Mouse (Mus musculus): Measurements from ENCODE around the gene Hcar1. TPM values are rescaled to one million over a fixed set of nuclear protein-coding genes. Genes with fewer than 3 reads are reported as not detected.

The Hcar1 gene
- polyA plus RNA-seq, 1 experiment from 2014 or later, result 1.2 TPM

- Histone ChIP-seq H3K36me3 (ENCODE audit: control insufficient read depth, insufficient read depth, low read length) (no peaks in the 10 kb centered on the region), H3K27ac (ENCODE audit: low read length) (no peak overlapping the region), H3K9me3 (ENCODE audit: control insufficient read depth, low read length) (no peaks in the 10 kb centered on the region), H3K4me2 (ENCODE audit: low read depth, low read length) (no peak overlapping the region), H3K27me3 (ENCODE audit: control insufficient read depth, insufficient read depth, low read depth, low read length) (no peaks in the 10 kb centered on the region), H3K4me3 (ENCODE audit: low read length) (no peak overlapping the region), H3K4me1 (replicated peaks; ENCODE audit: control insufficient read depth, insufficient read depth, low read length) (no peaks in the 10 kb centered on the region), H3K9ac (ENCODE audit: low read length) (no peak overlapping the region)
- no peak for ATAC-seq (ENCODE audit: low read depth)
- 74% methylated on average over 13 of the region's 13 CpGs for WGBS
Observed at GRCm38 (mm10) chr5:123897352-123897751, 17.5 kb upstream of the Hcar1 start.

- Histone ChIP-seq H3K4me1 (replicated peaks; ENCODE audit: control insufficient read depth, insufficient read depth, low read length) (no peaks in the 10 kb centered on the region), H3K27me3 (ENCODE audit: control insufficient read depth, insufficient read depth, low read depth, low read length) (no peaks in the 10 kb centered on the region), H3K9me3 (ENCODE audit: control insufficient read depth, low read length) (no peaks in the 10 kb centered on the region), H3K4me2 (ENCODE audit: low read depth, low read length) (no peak overlapping the region), H3K9ac (ENCODE audit: low read length) (no peak overlapping the region), H3K4me3 (ENCODE audit: low read length) (no peak overlapping the region), H3K27ac (ENCODE audit: low read length) (no peak overlapping the region), H3K36me3 (ENCODE audit: control insufficient read depth, insufficient read depth, low read length) (no peaks in the 10 kb centered on the region)
- ATAC-seq (ENCODE audit: low read depth), result no peak
- 67% methylated on average over 11 of the region's 11 CpGs for WGBS
Observed at GRCm38 (mm10) chr5:123896395-123896794, 16.6 kb upstream of the Hcar1 start.

GRCm38 (mm10) chr5:123893520-123893919 is 13.7 kb upstream of the Hcar1 start:
- Histone ChIP-seq H3K4me3 (ENCODE audit: low read length) (no peak overlapping the region), H3K9me3 (ENCODE audit: control insufficient read depth, low read length) (no peaks in the 10 kb centered on the region), H3K4me1 (replicated peaks; ENCODE audit: control insufficient read depth, insufficient read depth, low read length) (no peaks in the 10 kb centered on the region), H3K27ac (ENCODE audit: low read length) (no peak overlapping the region), H3K4me2 (ENCODE audit: low read depth, low read length) (no peak overlapping the region), H3K27me3 (ENCODE audit: control insufficient read depth, insufficient read depth, low read depth, low read length) (no peaks in the 10 kb centered on the region), H3K36me3 (ENCODE audit: control insufficient read depth, insufficient read depth, low read length) (no peaks in the 10 kb centered on the region), H3K9ac (ENCODE audit: low read length) (no peak overlapping the region)
- ATAC-seq (ENCODE audit: low read depth), result no peak
- 77% methylated on average over 5 of the region's 5 CpGs for WGBS

GRCm38 (mm10) chr5:123891669-123892068 is 11.8 kb upstream of the Hcar1 start:
- H3K27me3 ChIP-seq (ENCODE audit: control insufficient read depth, insufficient read depth, low read depth, low read length), result no peaks in the 10 kb centered on the region
- no peak overlapping the region for H3K9ac ChIP-seq (ENCODE audit: low read length)
- no peaks in the 10 kb centered on the region for H3K4me1 ChIP-seq (replicated peaks; ENCODE audit: control insufficient read depth, insufficient read depth, low read length)
- 35% methylated on average over 6 of the region's 6 CpGs for WGBS
- no peak overlapping the region for H3K27ac ChIP-seq (ENCODE audit: low read length)
- no peak overlapping the region for H3K4me3 ChIP-seq (ENCODE audit: low read length)
- no peak; the same call in 1 of the 2 replicates for ATAC-seq (ENCODE audit: low read depth)
- H3K9me3 ChIP-seq (ENCODE audit: control insufficient read depth, low read length), result no peaks in the 10 kb centered on the region
- no peak overlapping the region for H3K4me2 ChIP-seq (ENCODE audit: low read depth, low read length)
- no peaks in the 10 kb centered on the region for H3K36me3 ChIP-seq (ENCODE audit: control insufficient read depth, insufficient read depth, low read length)

GRCm38 (mm10) chr5:123890987-123891386 is 11.2 kb upstream of the Hcar1 start:
- no peak for ATAC-seq (ENCODE audit: low read depth)
- no peak overlapping the region for H3K27ac ChIP-seq (ENCODE audit: low read length)
- WGBS, result 72% methylated on average over 5 of the region's 5 CpGs
- no peak overlapping the region for H3K9ac ChIP-seq (ENCODE audit: low read length)
- H3K36me3 ChIP-seq (ENCODE audit: control insufficient read depth, insufficient read depth, low read length), result no peaks in the 10 kb centered on the region
- no peaks in the 10 kb centered on the region for H3K4me1 ChIP-seq (replicated peaks; ENCODE audit: control insufficient read depth, insufficient read depth, low read length)
- no peak overlapping the region for H3K4me3 ChIP-seq (ENCODE audit: low read length)
- no peak overlapping the region for H3K4me2 ChIP-seq (ENCODE audit: low read depth, low read length)
- no peaks in the 10 kb centered on the region for H3K9me3 ChIP-seq (ENCODE audit: control insufficient read depth, low read length)
- no peaks in the 10 kb centered on the region for H3K27me3 ChIP-seq (ENCODE audit: control insufficient read depth, insufficient read depth, low read depth, low read length)

GRCm38 (mm10) chr5:123890312-123890711 is 10.5 kb upstream of the Hcar1 start:
- Histone ChIP-seq H3K4me3 (ENCODE audit: low read length) (no peak overlapping the region), H3K4me2 (ENCODE audit: low read depth, low read length) (no peak overlapping the region), H3K36me3 (ENCODE audit: control insufficient read depth, insufficient read depth, low read length) (no peaks in the 10 kb centered on the region), H3K27me3 (ENCODE audit: control insufficient read depth, insufficient read depth, low read depth, low read length) (no peaks in the 10 kb centered on the region), H3K27ac (ENCODE audit: low read length) (no peak overlapping the region), H3K9me3 (ENCODE audit: control insufficient read depth, low read length) (no peaks in the 10 kb centered on the region), H3K9ac (ENCODE audit: low read length) (no peak overlapping the region), H3K4me1 (replicated peaks; ENCODE audit: control insufficient read depth, insufficient read depth, low read length) (no peaks in the 10 kb centered on the region)
- no peak for ATAC-seq (ENCODE audit: low read depth)
- WGBS, result 66% methylated on average over 2 of the region's 2 CpGs

- Histone ChIP-seq H3K9ac (ENCODE audit: low read length) (no peak overlapping the region), H3K27me3 (ENCODE audit: control insufficient read depth, insufficient read depth, low read depth, low read length) (no peaks in the 10 kb centered on the region), H3K27ac (ENCODE audit: low read length) (no peak overlapping the region), H3K4me3 (ENCODE audit: low read length) (no peak overlapping the region), H3K4me1 (replicated peaks; ENCODE audit: control insufficient read depth, insufficient read depth, low read length) (no peaks in the 10 kb centered on the region), H3K36me3 (ENCODE audit: control insufficient read depth, insufficient read depth, low read length) (no peaks in the 10 kb centered on the region), H3K9me3 (ENCODE audit: control insufficient read depth, low read length) (no peaks in the 10 kb centered on the region), H3K4me2 (ENCODE audit: low read depth, low read length) (no peak overlapping the region)
- 39% methylated on average over 3 of the region's 3 CpGs for WGBS
- no peak for ATAC-seq (ENCODE audit: low read depth)
Observed at GRCm38 (mm10) chr5:123886365-123886764, 6.5 kb upstream of the Hcar1 start.

GRCm38 (mm10) chr5:123884332-123884731 is 4.5 kb upstream of the Hcar1 start:
- Histone ChIP-seq H3K4me2 (ENCODE audit: low read depth, low read length) (no peak overlapping the region), H3K36me3 (ENCODE audit: control insufficient read depth, insufficient read depth, low read length) (no peaks in the 10 kb centered on the region), H3K9me3 (ENCODE audit: control insufficient read depth, low read length) (no peaks in the 10 kb centered on the region), H3K27me3 (ENCODE audit: control insufficient read depth, insufficient read depth, low read depth, low read length) (no peaks in the 10 kb centered on the region), H3K27ac (ENCODE audit: low read length) (no peak overlapping the region), H3K4me3 (ENCODE audit: low read length) (no peak overlapping the region), H3K9ac (ENCODE audit: low read length) (no peak overlapping the region), H3K4me1 (replicated peaks; ENCODE audit: control insufficient read depth, insufficient read depth, low read length) (peaks cover 10% of the 10 kb centered on the region)
- 74% methylated on average over 10 of the region's 10 CpGs for WGBS
- ATAC-seq (ENCODE audit: low read depth), result no peak

- no peak for ATAC-seq (ENCODE audit: low read depth)
- H3K9ac ChIP-seq (ENCODE audit: low read length), result no peak overlapping the region
- H3K27ac ChIP-seq (ENCODE audit: low read length), result no peak overlapping the region
- H3K4me1 ChIP-seq (replicated peaks; ENCODE audit: control insufficient read depth, insufficient read depth, low read length), result peaks cover 14% of the 10 kb centered on the region
- H3K9me3 ChIP-seq (ENCODE audit: control insufficient read depth, low read length), result no peaks in the 10 kb centered on the region
- 72% methylated on average over 7 of the region's 7 CpGs for WGBS
- no peak overlapping the region for H3K4me2 ChIP-seq (ENCODE audit: low read depth, low read length)
- no peaks in the 10 kb centered on the region for H3K36me3 ChIP-seq (ENCODE audit: control insufficient read depth, insufficient read depth, low read length)
- no peaks in the 10 kb centered on the region for H3K27me3 ChIP-seq (ENCODE audit: control insufficient read depth, insufficient read depth, low read depth, low read length)
- H3K4me3 ChIP-seq (ENCODE audit: low read length), result no peak overlapping the region
Observed at GRCm38 (mm10) chr5:123883891-123884290, 4.1 kb upstream of the Hcar1 start.

- H3K9me3 ChIP-seq (ENCODE audit: control insufficient read depth, low read length), result no peaks in the 10 kb centered on the region
- H3K9ac ChIP-seq (ENCODE audit: low read length), result no peak overlapping the region; the same call in 1 of the 2 replicates
- no peak for ATAC-seq (ENCODE audit: low read depth)
- no peaks in the 10 kb centered on the region for H3K27me3 ChIP-seq (ENCODE audit: control insufficient read depth, insufficient read depth, low read depth, low read length)
- peaks cover 25% of the 10 kb centered on the region for H3K4me1 ChIP-seq (replicated peaks; ENCODE audit: control insufficient read depth, insufficient read depth, low read length)
- WGBS, result 77% methylated on average over 7 of the region's 14 CpGs
- H3K36me3 ChIP-seq (ENCODE audit: control insufficient read depth, insufficient read depth, low read length), result no peaks in the 10 kb centered on the region
- H3K27ac ChIP-seq (ENCODE audit: low read length), result no peak overlapping the region
- no peak overlapping the region for H3K4me3 ChIP-seq (ENCODE audit: low read length)
- no peak overlapping the region for H3K4me2 ChIP-seq (ENCODE audit: low read depth, low read length)
Observed at GRCm38 (mm10) chr5:123880778-123881177, 958 bp upstream of the Hcar1 start.
